Mouse (Mus musculus) small intestine, adult 2 months (tissue): ENCODE results near the gene Lyrm9. TPM values are rescaled to one million over a fixed set of nuclear protein-coding genes. Genes with fewer than 3 reads are reported as not detected.

ENCODE experiments used
- H3K27ac ChIP-seq: fragments of 200-500 bp; 2 replicates; pipeline ENCODE4 v1.5.1; 2012; ENCODE audit warnings: low read depth, low read length, control low read depth, inconsistent platforms; ENCODE audit not compliant: insufficient read depth
- H3K27me3 ChIP-seq: fragments of 200-500 bp; 2 replicates; pipeline ENCODE4 v1.6.1; 2012; ENCODE audit warnings: mild to moderate bottlenecking, moderate library complexity, low read length, inconsistent platforms; ENCODE audit not compliant: control insufficient read depth, insufficient read depth
- H3K36me3 ChIP-seq: fragments of 200-500 bp; 2 replicates; pipeline ENCODE4 v1.6.1; 2012; ENCODE audit warnings: mild to moderate bottlenecking, low read length, control low read depth, inconsistent platforms; ENCODE audit not compliant: control insufficient read depth, insufficient read depth
- H3K4me1 ChIP-seq: fragments of 200-500 bp; 2 replicates; pipeline ENCODE4 v1.6.1; 2012; ENCODE audit warnings: low read length, inconsistent platforms, mixed read lengths; ENCODE audit not compliant: control insufficient read depth, insufficient read depth, insufficient read length
- H3K4me3 ChIP-seq: fragments of 200-500 bp; 2 replicates; pipeline ENCODE4 v1.5.1; 2012; ENCODE audit warnings: low read depth, mild to moderate bottlenecking, control low read depth, inconsistent platforms, low read length, moderate library complexity
- CTCF ChIP-seq: fragments of 200-500 bp; IDR thresholded peaks from 2 replicates; pipeline ENCODE4 v1.5.1; 2012; ENCODE audit warnings: low read depth, mild to moderate bottlenecking, control low read depth, inconsistent platforms, low read length, moderate library complexity, mixed read lengths; ENCODE audit not compliant: insufficient replicate concordance, insufficient read length; ENCODE audit errors: extremely low read depth
- POLR2A ChIP-seq: fragments of 200-500 bp; IDR thresholded peaks from 2 replicates; pipeline ENCODE4 v1.6.1; 2012; ENCODE audit warnings: low read depth, mild to moderate bottlenecking, control low read depth, inconsistent platforms, low read length, moderate library complexity
- WGBS: fragments of 180-500 bp; shearing (Covaris S2); methylation state at CpG from one replicate; pipeline ENCODE4 v1.1.7; 2018; 5-methylcytosine and 5-hydroxymethylcytosine counted together
- polyA plus RNA-seq: library from polyadenylated mRNA; depleted of rRNA; stranded (reverse); fragments of >200 nt; gene quantifications from 2 replicates; pipeline ENCODE4 v1.2.3, GENCODE M21; 2012; rRNA removed

Gene Lyrm9
- polyA plus RNA-seq, 1 experiment: 11.4 TPM

GRCm38 (mm10) chr11:78870891-78871290, 44.5 kb downstream of the Lyrm9 start:
- Histone ChIP-seq H3K27ac (no peak overlapping the region), H3K4me1 (no peaks in the 10 kb centered on the region; the same call in 1 of the 2 replicates), H3K27me3 (no peaks in the 10 kb centered on the region), H3K36me3 (no peaks in the 10 kb centered on the region), H3K4me3 (no peak overlapping the region)
- TF ChIP-seq CTCF (no peak), POLR2A (no peak)
- 60% methylated on average over 4 of the region's 4 CpGs for WGBS

- peaks cover 6% of the 10 kb centered on the region; the same call in 1 of the 2 replicates for H3K4me1 ChIP-seq
- TF ChIP-seq POLR2A (no peak), CTCF (no peak)
- WGBS: 72% methylated on average over 2 of the region's 2 CpGs
Observed at GRCm38 (mm10) chr11:78872782-78873181, 46.4 kb downstream of the Lyrm9 start.

GRCm38 (mm10) chr11:78879727-78880126, 53.3 kb downstream of the Lyrm9 start:
- H3K36me3 ChIP-seq: no peaks in the 10 kb centered on the region
- no peak overlapping the region for H3K4me3 ChIP-seq
- TF ChIP-seq CTCF (no peak), POLR2A (no peak)
- peaks cover 25% of the 10 kb centered on the region; the same call in 1 of the 2 replicates for H3K4me1 ChIP-seq
- no peaks in the 10 kb centered on the region for H3K27me3 ChIP-seq
- WGBS: 34% methylated on average over 3 of the region's 3 CpGs
- H3K27ac ChIP-seq: peak overlapping the region; percentile 99

More at GRCm38 (mm10) chr11:78872782-78873181, 46.4 kb downstream of the Lyrm9 start:
- H3K27me3 ChIP-seq: no peaks in the 10 kb centered on the region
- no peak overlapping the region for H3K27ac ChIP-seq
- H3K4me3 ChIP-seq: no peak overlapping the region
- H3K36me3 ChIP-seq: no peaks in the 10 kb centered on the region

GRCm38 (mm10) chr11:78886693-78887092, 60.3 kb downstream of the Lyrm9 start:
- no peak overlapping the region for H3K4me3 ChIP-seq
- no peaks in the 10 kb centered on the region for H3K27me3 ChIP-seq
- no peaks in the 10 kb centered on the region for H3K36me3 ChIP-seq
- WGBS: 50% methylated on average over 1 of the region's 1 CpGs
- no peak overlapping the region for H3K27ac ChIP-seq
- H3K4me1 ChIP-seq: peaks cover 5% of the 10 kb centered on the region
- no peak for TF ChIP-seq POLR2A
- TF ChIP-seq CTCF: no peak

- no peaks in the 10 kb centered on the region for H3K27me3 ChIP-seq
- no peak for TF ChIP-seq POLR2A
- no peak for TF ChIP-seq CTCF
- 36% methylated on average over 9 of the region's 9 CpGs for WGBS
- H3K27ac ChIP-seq: peak overlapping the region; percentile 34
- no peaks in the 10 kb centered on the region for H3K36me3 ChIP-seq
- H3K4me3 ChIP-seq: peak overlapping the region; percentile 9; the same call in 1 of the 2 replicates
- H3K4me1 ChIP-seq: peaks cover 5% of the 10 kb centered on the region
Observed at GRCm38 (mm10) chr11:78887102-78887971, 61.0 kb downstream of the Lyrm9 start.

- TF ChIP-seq POLR2A (no peak), CTCF (no peak)
- H3K4me3 ChIP-seq: no peak overlapping the region
- H3K27me3 ChIP-seq: no peaks in the 10 kb centered on the region
Observed at GRCm38 (mm10) chr11:78889156-78889555, 62.8 kb downstream of the Lyrm9 start.

More at GRCm38 (mm10) chr11:78889156-78889555, 62.8 kb downstream of the Lyrm9 start:
- Histone ChIP-seq H3K36me3 (no peaks in the 10 kb centered on the region), H3K4me1 (peaks cover 5% of the 10 kb centered on the region), H3K27ac (no peak overlapping the region)
- WGBS: 94% methylated on average over 4 of the region's 4 CpGs

Other genes with a start within 250 kb of the Lyrm9 start
- 7.8 and 9.8 TPM in 2 replicates for gene Nlk, start 129.2 kb upstream of the Lyrm9 start, polyA plus RNA-seq
- gene Ccnq, start 74.9 kb upstream of the Lyrm9 start, polyA plus RNA-seq: 17.8 and 27.4 TPM in 2 replicates
- gene Nos2, start 94.2 kb downstream of the Lyrm9 start, polyA plus RNA-seq: 4.4 and 13.0 TPM in 2 replicates
- 263 and 686 TPM in 2 replicates for gene Lgals9, start 158.4 kb downstream of the Lyrm9 start, polyA plus RNA-seq